Mouse (Mus musculus) cerebellum, adult 8-10 months (tissue): Measurements from ENCODE around the gene Hnf1a.

Experiments
- DNase-seq: peaks from one replicate; pipeline ENCODE4 v3.0.0; 2022

Hnf1a gene

GRCm38 (mm10) chr5:114970824-114971227 lies at the start of gene Hnf1a:
Gene Hnf1a (minus strand): TSS chr5:114971094.
- no peak for DNase-seq

GRCm38 (mm10) chr5:115018813-115019212 lies 47.9 kb upstream of the Hnf1a start:
- no peak for DNase-seq

GRCm38 (mm10) chr5:115018270-115018669 lies 47.4 kb upstream of the Hnf1a start:
- DNase-seq = no peak

- DNase-seq = no peak
Observed at GRCm38 (mm10) chr5:115015121-115015520, 44.2 kb upstream of the Hnf1a start.

- DNase-seq = no peak
Observed at GRCm38 (mm10) chr5:115014570-115014969, 43.7 kb upstream of the Hnf1a start.

- DNase-seq = no peak
Observed at GRCm38 (mm10) chr5:115013436-115013835, 42.5 kb upstream of the Hnf1a start.

- peak; percentile 50 for DNase-seq
Observed at GRCm38 (mm10) chr5:115011519-115012261, 40.8 kb upstream of the Hnf1a start.

- DNase-seq = no peak
Observed at GRCm38 (mm10) chr5:115011217-115011518, 40.3 kb upstream of the Hnf1a start.

- peak; percentile 95 for DNase-seq
Observed at GRCm38 (mm10) chr5:115010577-115011216, 39.8 kb upstream of the Hnf1a start, which contains the start of gene Sppl3. Gene Sppl3 (plus strand): TSS chr5:115011137.

GRCm38 (mm10) chr5:115009961-115010360 lies 39.1 kb upstream of the Hnf1a start:
- no peak for DNase-seq

- DNase-seq = no peak
Observed at GRCm38 (mm10) chr5:115009143-115009542, 38.2 kb upstream of the Hnf1a start.

- DNase-seq = no peak
Observed at GRCm38 (mm10) chr5:115008307-115008706, 37.4 kb upstream of the Hnf1a start.

- DNase-seq = no peak
Observed at GRCm38 (mm10) chr5:115007768-115008167, 36.9 kb upstream of the Hnf1a start.

GRCm38 (mm10) chr5:115003224-115003873 lies 32.5 kb upstream of the Hnf1a start:
- no peak for DNase-seq

GRCm38 (mm10) chr5:115002781-115003180 lies 31.9 kb upstream of the Hnf1a start:
- no peak for DNase-seq

GRCm38 (mm10) chr5:115001464-115001863 lies 30.6 kb upstream of the Hnf1a start:
- DNase-seq = no peak

- DNase-seq = no peak
Observed at GRCm38 (mm10) chr5:115000503-115000902, 29.6 kb upstream of the Hnf1a start.

GRCm38 (mm10) chr5:114997327-114997726 lies 26.4 kb upstream of the Hnf1a start:
- no peak for DNase-seq

- no peak for DNase-seq
Observed at GRCm38 (mm10) chr5:114996447-114996846, 25.6 kb upstream of the Hnf1a start.

- DNase-seq = no peak
Observed at GRCm38 (mm10) chr5:114985074-114985473, 14.2 kb upstream of the Hnf1a start.

GRCm38 (mm10) chr5:114982001-114982400 lies 11.1 kb upstream of the Hnf1a start:
- no peak for DNase-seq

- DNase-seq = no peak
Observed at GRCm38 (mm10) chr5:114980122-114980748, 9.3 kb upstream of the Hnf1a start.

- peak; percentile 82 for DNase-seq
Observed at GRCm38 (mm10) chr5:114979250-114980121, 8.6 kb upstream of the Hnf1a start.
